Mouse (Mus musculus) inflammation-experienced regulatory T-cells, adult 6 months (primary cell): ENCODE measurements around the gene Tal1. TPM values are rescaled to one million over a fixed set of nuclear protein-coding genes. Genes with fewer than 3 reads are reported as not detected.

Experiments used
- ATAC-seq: one replicate; pipeline ENCODE4 v1.8.0; 2017
- polyA plus RNA-seq, 3 experiments: library from polyadenylated mRNA; unstranded; fragments of 100-300 nt; shearing (Covaris generic); gene quantifications; one replicate each; pipeline ENCODE4 v1.2.1; 2017

The Tal1 gene
- polyA plus RNA-seq, 3 experiments from 2014 or later: not detected

DNA sequence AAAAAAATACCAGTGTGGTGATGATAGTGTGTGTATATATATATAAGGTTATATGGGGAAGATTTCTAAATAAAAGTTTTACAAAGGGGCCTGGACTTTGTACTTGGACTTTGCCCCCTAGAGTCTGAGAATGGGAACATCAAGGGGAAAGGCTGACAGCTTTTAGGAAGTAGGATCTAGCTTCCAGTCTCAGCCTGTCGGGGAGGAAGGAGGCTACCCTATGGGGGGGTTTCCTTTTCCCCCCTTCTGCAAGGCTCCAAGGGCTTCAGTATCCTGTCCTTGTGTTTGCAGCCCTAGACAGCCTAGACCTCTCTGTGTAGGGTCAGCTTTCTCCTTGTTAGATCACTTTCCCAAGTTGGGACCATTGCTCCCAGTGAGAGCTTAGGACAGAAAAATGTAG lies 15.4 kb downstream of the Tal1 start:
- no peak for ATAC-seq

GRCm38 (mm10) chr4:115074789-115075188 lies 18.6 kb downstream of the Tal1 start:
- ATAC-seq: peak; percentile 58

DNA sequence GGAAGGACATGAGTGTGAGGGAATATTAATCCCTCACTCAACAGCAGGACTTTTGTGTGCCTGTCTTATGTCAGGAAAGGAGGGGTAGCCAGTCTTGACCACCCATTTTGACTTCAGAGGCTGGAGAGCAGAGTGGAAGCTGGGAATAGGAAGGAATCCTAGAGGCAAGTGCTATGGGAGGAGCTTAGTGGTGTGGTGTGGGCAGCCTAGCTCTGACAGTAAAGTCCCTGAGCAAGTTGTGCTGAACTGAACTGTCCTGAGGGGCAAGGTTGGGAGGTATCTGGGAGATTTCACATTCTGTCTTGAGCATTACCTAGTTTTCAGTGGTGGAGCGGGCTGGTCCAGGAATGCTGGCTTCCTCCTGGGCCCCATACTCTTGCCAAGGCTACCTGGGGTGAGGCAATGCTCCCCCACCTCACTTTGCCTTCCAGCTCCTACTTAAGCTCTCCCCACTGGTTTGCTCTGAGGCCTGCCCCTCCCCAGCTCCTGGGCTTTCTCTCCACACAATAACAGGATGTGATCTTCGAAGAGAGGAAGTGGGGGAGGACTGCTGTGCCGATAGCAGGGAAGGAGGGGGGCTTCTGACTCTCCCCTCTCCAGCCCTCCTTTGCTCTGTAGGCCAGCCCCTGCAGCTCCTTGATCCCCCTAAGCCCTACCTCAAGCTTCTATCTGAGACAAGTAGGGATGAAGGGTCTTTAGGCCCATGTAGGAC lies 19.1 kb downstream of the Tal1 start:
- peak; percentile 92 for ATAC-seq

DNA sequence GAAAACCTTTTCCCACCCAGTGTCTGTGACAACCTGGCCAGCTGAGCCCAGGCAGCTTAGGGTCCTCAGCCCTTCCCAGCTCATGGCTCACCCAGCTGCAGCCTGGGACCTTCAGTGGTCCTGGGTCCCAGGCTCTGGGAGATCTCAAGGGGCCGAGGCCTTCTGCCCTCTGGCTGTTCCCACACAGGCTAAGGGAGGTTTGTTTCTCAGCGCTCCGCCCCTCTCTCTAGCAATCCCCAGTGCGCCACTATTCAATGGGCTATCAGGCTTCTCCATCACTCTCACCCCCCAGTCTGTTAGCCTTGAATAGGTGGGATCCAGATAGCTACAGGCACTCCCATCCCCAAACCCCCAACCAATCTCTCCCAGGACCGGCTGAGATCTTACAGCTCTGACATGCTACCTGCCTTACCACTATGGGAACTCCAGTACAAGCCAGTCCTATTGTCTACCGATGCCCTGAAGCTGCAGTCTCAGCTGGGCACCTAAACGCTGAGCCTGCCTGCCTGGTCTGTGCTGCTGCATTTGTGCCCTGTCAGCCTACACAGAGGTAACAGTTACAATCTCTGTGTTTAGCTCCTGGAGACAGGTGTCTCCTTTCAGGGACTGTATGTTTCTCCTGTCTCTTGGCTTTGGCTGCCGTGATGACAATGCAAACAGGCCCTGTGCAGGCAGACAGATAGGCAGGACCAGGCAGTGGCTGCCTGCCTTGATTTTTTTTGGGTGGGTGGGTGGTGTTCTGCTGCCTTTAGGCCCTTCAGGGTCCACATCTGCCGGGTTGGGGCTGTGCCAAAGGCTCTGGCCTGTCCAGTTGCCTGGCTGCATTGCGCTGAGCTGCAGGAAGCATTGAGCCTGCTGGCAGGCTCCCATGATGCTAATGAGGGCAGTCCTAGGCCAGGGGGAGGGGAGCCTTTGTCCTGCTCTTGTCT lies 22.9 kb downstream of the Tal1 start:
- no peak for ATAC-seq

GRCm38 (mm10) chr4:115079821-115080349 lies 23.7 kb downstream of the Tal1 start:
- ATAC-seq: no peak

- ATAC-seq: no peak
Measured at GRCm38 (mm10) chr4:115083031-115083430, 26.8 kb downstream of the Tal1 start.

DNA sequence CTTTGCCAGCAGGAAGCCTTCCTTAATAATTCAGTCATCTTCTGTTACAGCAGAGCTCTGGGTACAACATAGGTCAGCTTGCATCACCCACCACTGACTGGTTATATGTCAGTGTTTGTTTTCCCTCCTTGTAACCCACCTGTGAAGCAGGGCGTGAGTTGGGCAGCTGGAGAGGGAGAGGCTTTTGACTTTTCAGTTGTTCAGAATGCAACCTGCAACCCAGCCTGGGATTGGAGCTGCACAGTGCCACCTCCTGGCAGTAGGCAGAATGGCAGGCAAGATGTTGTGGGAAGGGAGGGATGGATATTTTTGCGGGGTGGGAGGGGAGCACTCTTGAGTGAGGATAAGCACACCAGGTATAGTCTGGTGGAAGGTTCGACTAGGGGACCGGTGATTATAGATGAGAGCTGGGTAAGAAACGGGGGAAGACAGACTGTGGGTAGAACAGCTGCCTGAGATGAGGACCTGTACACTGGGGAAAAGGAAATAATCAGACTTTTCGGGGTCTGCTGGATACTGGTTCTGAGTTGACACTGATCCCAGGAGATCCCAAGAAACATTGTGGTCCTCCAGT lies 29.4 kb downstream of the Tal1 start:
- ATAC-seq: peak; percentile 63

GRCm38 (mm10) chr4:115086257-115086656 lies 30.0 kb downstream of the Tal1 start:
- no peak for ATAC-seq

- no peak for ATAC-seq
Measured at GRCm38 (mm10) chr4:115086763-115087415, 30.7 kb downstream of the Tal1 start.

DNA sequence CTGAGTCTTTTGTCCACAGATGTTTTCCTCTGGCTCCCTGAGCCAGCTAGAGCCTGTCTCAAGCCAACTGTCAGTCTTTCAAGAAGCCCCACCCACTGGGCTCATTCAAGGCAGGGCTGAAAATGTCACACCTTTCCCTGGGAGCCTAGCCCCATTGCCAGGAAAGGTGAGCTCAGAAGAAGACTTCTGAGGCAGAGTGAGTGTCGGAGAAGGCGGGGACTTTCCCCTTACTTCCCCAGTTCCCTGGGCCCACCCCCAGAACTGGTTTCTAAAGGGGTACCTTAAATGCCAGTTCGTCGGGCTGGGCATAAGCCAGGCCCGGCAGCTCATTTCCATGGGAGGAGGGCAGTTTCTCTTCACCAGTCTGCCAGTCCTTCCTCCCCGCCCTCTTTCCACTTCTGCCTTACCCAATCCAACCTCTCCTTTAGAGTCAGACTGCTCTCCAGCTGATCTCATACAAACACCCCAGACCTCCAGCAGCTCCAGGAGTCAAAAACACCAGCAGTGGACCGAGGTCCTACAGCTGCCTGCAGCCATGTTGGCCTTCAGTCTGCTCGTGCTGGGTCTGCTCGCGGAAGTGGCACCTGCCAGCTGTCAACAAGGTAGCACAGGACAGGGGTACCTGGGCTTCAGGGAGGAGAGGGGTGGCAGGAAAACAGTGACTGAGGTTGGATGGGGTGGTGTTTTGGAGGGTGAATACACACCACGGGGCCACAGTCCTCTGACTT lies 32.5 kb downstream of the Tal1 start, which contains the start of gene Pdzk1ip1:
Gene Pdzk1ip1 (plus strand): TSS at position 98 of the 728 bp plus-strand sequence.
- ATAC-seq: peak; percentile 49

DNA sequence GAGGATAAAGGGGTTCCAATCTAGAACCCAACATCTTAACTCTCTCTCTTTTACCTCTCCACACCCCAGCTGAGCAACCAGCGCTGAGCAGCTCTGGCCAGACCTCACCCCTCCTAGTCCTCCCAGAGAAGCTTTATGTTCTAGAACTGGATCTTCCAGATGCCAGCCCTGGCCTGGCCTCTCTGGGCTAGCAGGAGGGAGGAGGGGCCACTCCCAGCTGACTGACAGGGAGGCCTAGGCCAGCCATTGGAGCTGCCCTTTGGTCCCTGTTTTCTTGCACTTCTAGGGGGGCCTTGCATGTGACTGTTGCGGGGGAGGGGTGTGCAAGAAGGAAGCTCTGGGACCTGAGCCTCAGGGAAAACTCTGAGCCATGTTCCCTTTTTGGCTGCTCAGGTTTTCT lies 34.4 kb downstream of the Tal1 start:
- no peak for ATAC-seq

- ATAC-seq: no peak
Measured at GRCm38 (mm10) chr4:115091806-115092205, 35.6 kb downstream of the Tal1 start.

DNA sequence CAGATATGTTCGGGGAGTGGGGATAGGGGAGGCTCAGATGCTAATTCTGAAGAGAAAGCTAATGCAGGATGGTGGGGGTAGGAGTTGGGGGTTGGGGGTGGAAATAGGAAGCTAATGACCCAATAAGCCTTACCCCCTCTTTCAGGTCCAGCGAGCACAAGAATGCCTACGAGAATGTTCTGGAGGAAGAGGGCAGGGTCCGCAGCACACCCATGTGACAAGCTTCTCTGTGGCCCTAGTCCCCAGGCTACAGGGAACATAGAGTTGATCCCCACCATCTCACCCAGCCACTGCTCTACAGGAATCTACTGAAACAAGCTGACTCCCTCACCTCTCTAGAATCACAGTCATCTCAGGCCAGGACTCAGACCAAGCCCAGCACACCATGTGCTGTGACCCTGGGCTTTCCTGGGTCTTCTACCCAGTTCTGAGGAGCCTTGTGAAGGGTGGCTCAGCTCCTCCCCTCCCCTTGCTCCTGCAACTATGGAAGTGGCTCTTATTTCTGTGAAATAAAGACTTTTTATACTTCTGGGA lies 37.2 kb downstream of the Tal1 start:
- no peak for ATAC-seq

DNA sequence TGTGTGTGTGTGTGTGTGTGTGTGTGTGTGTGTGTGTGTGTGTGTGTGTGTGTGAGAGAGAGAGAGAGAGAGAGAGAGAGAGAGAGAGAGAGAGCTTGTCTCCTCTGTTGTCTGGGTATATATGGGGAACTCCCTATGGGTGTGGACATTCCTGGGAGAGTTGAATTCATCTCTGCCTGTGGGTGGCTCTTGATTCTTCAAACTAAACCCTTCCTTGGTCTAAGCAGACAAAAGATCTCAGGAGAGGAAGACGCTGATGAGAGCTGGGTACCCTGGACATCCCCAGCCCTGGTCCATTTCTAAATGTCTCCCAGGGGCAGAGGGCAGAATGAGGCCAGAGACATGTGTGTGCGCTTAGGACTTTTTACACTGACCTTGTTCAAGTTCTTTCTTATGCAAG lies 37.8 kb downstream of the Tal1 start:
- ATAC-seq: no peak

DNA sequence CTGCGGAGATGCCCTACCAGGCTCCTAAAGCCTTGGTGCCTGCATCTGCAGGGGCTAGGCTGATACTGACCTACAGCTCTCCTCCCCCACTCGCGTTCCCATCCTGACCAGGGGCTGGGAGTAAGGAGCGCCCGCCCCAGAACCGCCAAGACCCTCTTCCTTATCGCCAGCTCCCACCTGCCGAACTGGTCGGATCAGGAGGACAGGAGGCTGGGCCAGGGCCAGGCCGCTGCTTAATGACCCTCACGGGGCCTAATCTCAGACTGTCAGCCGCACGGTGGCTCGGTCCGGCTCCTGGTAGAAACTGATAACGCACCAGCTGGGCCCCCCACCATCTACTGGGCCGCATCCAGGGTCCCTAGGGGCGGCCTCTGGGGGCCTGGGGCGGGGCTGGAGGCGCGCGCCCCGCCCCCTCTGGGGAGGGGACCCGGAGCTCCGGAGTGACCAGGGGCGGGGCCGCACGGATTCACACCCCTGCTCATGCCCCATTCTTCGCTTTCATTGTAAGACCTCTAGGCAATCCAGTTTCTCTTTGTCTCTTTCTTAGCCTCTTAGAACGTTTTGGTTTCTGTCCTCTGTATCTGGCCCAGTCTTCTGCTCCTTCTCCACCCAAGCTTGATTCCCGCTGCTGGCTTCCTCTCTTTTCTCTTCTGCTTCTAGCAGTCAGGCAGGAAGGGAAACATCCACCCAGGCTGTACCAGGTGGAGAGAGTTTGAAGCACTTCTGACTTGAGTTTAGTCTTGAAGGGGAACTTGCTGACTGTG lies 39.6 kb downstream of the Tal1 start:
- peak; percentile 15 for ATAC-seq

DNA sequence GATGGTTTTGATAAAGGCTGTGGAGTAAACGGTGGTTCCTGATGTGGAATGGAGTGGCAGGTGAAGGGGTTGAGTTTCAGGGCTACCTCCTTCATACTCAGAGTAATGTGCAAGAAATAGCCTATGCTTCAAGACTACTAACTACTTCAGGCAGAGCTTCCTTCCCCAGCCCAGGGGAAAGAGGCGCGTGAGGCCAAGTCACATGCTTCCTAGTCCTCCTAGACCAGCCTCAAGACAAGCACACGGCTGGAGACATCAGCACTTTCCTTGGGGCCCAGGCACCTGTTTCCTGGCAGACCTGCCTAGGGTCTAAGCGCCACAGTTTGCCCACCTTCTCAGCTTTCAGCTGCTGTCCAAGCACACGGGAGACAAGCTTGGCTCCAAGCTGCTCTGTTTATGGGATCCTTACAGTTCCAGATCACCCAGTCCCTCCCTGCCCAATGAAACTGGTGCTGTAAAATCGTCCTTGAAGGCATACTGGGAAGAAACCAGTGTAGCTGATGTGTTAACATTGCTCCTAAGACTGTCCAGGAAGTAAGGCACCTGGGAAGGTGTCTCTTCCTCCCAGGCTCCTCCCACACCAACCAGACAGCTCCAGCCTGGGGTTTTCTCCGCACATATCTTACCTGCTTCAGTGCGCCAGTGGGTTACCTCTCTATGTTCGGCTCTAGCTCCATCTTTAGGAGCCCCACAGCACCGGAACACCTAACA lies 40.4 kb downstream of the Tal1 start:
- peak; percentile 68 for ATAC-seq

DNA sequence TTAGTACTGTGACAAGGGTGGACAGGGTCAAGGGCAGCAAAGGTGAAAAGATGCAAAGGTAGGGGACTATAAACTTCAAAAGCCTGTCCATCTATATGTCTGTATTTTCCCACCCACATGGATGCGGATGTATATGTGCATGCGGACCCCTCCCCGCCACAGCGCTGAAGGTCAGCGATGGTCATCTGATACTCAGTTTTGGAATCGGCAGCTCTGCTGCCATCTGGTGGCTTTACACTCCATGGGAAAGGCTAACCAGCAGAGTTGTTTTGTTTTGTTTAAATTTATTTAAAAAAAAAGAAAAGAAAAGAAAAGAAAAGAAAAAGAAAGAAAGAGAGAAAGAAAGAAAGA lies 40.9 kb downstream of the Tal1 start:
- peak; percentile 30 for ATAC-seq

DNA sequence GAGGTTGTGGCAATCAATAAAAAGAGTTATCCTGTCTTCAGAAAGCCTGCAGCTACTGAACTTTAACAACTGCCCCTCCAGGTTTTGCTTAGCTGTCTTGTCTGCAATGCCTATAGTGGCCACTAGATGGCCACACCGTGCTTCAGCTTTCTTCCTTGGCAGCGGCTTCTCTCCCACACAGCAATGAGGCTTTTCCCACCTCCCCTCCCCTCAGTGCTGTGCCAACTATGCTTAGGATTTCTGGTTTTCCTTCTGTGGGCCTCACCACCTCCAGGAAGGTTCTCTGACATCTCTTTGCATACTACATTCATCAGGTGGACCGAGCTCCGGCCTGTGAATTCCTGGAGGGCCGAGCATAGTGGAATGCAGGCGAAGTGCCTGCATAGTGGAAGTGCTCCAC lies 45.5 kb downstream of the Tal1 start:
- ATAC-seq: peak; percentile 62

GRCm38 (mm10) chr4:115103510-115103909 lies 47.3 kb downstream of the Tal1 start:
- ATAC-seq: no peak

GRCm38 (mm10) chr4:115111167-115111566 lies 54.9 kb downstream of the Tal1 start:
- no peak for ATAC-seq
